Mouse (Mus musculus): ENCODE data around the gene Ryr3. TPM values are rescaled to one million over a fixed set of nuclear protein-coding genes. Genes with fewer than 3 reads are reported as not detected.

Ryr3 gene
- total RNA-seq, 2 experiments from 2014 or later = 55.6 to 87.0 TPM

GRCm38 (mm10) chr2:112591451-112591871, 625.4 kb downstream of the Ryr3 start:
- peak in 1 of 2 experiments; percentile 60 for DNase-seq (ENCODE audit: extremely low spot score in 1 of 2, low spot score in 1 of 2)

- DNase-seq (ENCODE audit: extremely low spot score in 1 of 2, low spot score in 1 of 2) = no peak
Observed at GRCm38 (mm10) chr2:112590985-112591384, 625.9 kb downstream of the Ryr3 start.

Small RNAs within 50 kb of the gene (microRNA-seq; reads per million reads assigned to microRNA genes)
- gene Gm44374 = 0 reads per million in 2 experiments

Other genes with a start within 250 kb of the Ryr3 start
- gene Tmco5b, start 68.6 kb upstream of the Ryr3 start, total RNA-seq (2021) = under 1 TPM in 1 of 2 experiments, not detected in 1; 0.31 TPM
- 10 to 100 TPM; 29.8 to 35.4 TPM for gene Fmn1, start 110.6 kb upstream of the Ryr3 start, total RNA-seq (2021)

Data from layer of hippocampus, postnatal 25 days (tissue).